Mouse (Mus musculus) brain, embryonic 18.5 days (tissue): Measurements from ENCODE around the gene Stpg3.

Experiments
- DNase-seq: peaks from one replicate; pipeline ENCODE4 v3.0.0-alpha.2; 2012; ENCODE audit warnings: low read depth, low spot score

Gene Stpg3

GRCm38 (mm10) chr2:25236614-25237013, 22.2 kb upstream of the Stpg3 start, which contains the start of gene Rnf224:
Rnf224 (minus strand) TSS chr2:25236787.
- DNase-seq: no peak

GRCm38 (mm10) chr2:25234551-25235220, 20.2 kb upstream of the Stpg3 start:
- DNase-seq: no peak

- no peak for DNase-seq
Measured at GRCm38 (mm10) chr2:25234050-25234449, 19.6 kb upstream of the Stpg3 start, which contains the start of gene Slc34a3. Slc34a3 (minus strand) TSS chr2:25234364.

- DNase-seq: no peak
Measured at GRCm38 (mm10) chr2:25233421-25233820, 19.0 kb upstream of the Stpg3 start.

- DNase-seq: no peak
Measured at GRCm38 (mm10) chr2:25231038-25231437, 16.6 kb upstream of the Stpg3 start.

- no peak for DNase-seq
Measured at GRCm38 (mm10) chr2:25230581-25230980, 16.1 kb upstream of the Stpg3 start.

GRCm38 (mm10) chr2:25229582-25229981, 15.1 kb upstream of the Stpg3 start:
- DNase-seq: no peak

- no peak for DNase-seq
Measured at GRCm38 (mm10) chr2:25228995-25229530, 14.6 kb upstream of the Stpg3 start.

- peak; percentile 60 for DNase-seq
Measured at GRCm38 (mm10) chr2:25228431-25228889, 14.0 kb upstream of the Stpg3 start.

- DNase-seq: no peak
Measured at GRCm38 (mm10) chr2:25227406-25227805, 13.0 kb upstream of the Stpg3 start.

GRCm38 (mm10) chr2:25226864-25227263, 12.4 kb upstream of the Stpg3 start:
- DNase-seq: no peak

GRCm38 (mm10) chr2:25225811-25226379, 11.5 kb upstream of the Stpg3 start:
- no peak for DNase-seq

GRCm38 (mm10) chr2:25224766-25225752, 10.6 kb upstream of the Stpg3 start:
- peak; percentile 99 for DNase-seq

- DNase-seq: no peak
Measured at GRCm38 (mm10) chr2:25224492-25224765, 10.0 kb upstream of the Stpg3 start, which contains the start of gene Tubb4b. Tubb4b (minus strand) TSS chr2:25224702.

- DNase-seq: no peak
Measured at GRCm38 (mm10) chr2:25223681-25224491, 9.4 kb upstream of the Stpg3 start.

- no peak for DNase-seq
Measured at GRCm38 (mm10) chr2:25221331-25221772, 6.9 kb upstream of the Stpg3 start.

GRCm38 (mm10) chr2:25218445-25218844, 4.0 kb upstream of the Stpg3 start, which contains the start of gene Fam166a:
Fam166a (plus strand) TSS chr2:25218745.
- DNase-seq: no peak

- DNase-seq: no peak
Measured at GRCm38 (mm10) chr2:25217666-25218065, 3.2 kb upstream of the Stpg3 start.

- DNase-seq: no peak
Measured at GRCm38 (mm10) chr2:25213266-25213865, 1.1 kb downstream of the Stpg3 start.

GRCm38 (mm10) chr2:25211121-25211670, 3.2 kb downstream of the Stpg3 start, which contains the start of gene Nelfb:
Nelfb (minus strand) TSS chr2:25211489.
- peak; percentile 46 for DNase-seq
